Mouse (Mus musculus) cerebral cortex, adult 2 months (tissue): ENCODE data around the gene Dennd5a.

Experiments
- WGBS: fragments of 180-500 bp; shearing (Covaris S2); methylation state at CpG from one replicate; pipeline ENCODE4 v1.1.7; 2018; 5-methylcytosine and 5-hydroxymethylcytosine counted together

Dennd5a gene

DNA sequence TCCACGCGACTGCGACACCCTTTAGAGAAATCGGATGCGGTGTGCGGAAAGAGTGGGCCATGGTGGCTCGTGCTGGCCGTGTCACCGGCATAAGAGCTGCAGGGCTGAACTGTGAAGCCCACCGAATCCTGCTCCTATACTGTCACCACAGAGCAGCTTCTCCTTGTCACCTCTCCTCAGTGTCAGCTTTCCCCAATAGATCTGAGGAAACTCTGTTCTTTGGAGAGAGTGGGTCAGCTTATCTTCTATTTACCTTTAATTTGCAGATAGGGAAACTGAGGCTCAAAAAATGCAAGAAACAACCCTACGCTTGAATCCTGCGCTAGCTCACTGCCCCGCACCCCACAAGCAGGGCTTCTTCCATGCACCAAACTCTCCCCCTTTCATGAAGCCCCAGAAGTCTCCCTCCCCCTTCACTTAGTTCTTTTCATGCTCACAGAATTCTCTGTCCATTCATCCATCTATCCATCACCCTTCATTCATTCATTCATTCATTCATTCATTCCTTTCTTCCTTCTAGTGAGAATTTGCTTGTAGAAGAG, 414 bp upstream of the Dennd5a start:
- 10% methylated on average over 13 of the region's 13 CpGs for WGBS

DNA sequence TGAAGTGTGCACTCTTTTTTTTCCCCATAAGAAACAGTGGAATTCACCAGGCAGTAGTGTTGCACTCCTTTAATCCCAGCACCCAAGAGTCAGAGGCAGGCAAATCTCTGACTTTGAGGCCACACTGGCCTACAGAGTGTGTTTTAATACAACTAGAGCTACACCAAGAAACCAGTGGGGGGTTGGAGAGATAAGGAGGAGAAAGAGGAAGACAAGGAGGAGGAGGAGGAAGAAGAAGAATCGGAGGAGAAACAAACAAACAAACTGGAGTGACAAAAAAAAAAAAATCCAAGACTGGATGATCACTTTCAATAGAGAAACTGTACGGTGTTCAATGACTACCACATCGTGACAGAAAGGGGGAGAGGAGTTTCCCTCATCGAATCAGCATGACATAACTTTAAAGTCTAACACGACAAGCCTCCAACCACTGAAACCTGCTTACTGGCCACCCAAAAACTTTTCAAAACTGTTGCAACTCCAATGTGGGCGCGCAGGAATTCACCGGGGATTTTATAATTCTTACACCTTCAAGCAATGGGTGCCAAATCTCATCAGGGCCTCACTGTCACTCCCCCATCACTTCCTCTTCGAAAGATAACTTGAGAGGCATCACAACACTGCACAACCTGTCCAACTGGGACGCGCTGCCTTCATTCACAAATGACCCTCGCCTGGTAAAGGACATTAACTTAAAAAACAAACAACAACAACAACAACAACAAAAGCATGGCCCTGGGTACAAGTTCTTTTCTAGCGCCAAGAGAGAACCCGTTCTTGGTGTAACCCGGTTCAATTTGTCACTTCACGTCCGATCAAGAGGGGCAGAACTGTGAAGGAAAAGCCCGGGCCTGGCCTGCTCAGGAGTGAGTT, 1.2 kb downstream of the Dennd5a start:
- WGBS: 2% methylated on average over 18 of the region's 18 CpGs

DNA sequence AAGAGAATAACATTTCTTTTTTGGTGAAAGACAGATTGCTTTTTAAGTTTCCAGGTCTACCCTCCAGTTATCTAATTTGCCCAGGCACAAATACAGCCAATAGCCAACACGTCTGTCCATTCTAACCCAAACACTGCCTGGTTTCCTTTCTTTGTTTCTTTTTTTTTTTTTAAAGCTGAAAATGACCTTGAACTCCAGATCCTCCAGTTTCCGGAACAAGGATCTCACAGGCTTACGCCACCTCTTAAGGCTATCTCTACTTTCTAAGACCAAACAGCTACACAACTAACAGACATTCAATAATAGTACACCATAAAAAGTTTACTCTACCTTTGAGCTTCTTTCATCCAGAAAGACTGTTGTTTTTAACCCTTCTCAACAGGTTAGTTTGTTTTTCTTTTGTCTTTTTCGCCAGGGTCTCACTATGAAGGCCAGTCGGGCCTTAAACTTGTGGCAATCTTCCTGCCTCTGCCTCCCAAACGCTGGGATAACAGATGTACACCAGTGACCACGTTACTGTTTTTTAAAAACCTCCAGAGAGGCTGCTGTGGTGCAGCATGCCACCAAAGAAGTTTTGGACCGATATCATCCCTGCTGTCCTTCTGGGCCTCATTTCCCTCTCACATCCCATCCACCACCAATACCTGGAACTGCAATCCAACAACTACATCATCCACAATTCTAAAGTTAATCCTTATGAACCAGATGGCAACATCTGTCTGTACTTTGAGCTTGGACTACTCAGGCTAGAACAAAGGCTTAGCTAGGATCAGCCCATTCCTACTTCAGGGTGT, 2.1 kb downstream of the Dennd5a start:
- WGBS: 52% methylated on average over 8 of the region's 8 CpGs

DNA sequence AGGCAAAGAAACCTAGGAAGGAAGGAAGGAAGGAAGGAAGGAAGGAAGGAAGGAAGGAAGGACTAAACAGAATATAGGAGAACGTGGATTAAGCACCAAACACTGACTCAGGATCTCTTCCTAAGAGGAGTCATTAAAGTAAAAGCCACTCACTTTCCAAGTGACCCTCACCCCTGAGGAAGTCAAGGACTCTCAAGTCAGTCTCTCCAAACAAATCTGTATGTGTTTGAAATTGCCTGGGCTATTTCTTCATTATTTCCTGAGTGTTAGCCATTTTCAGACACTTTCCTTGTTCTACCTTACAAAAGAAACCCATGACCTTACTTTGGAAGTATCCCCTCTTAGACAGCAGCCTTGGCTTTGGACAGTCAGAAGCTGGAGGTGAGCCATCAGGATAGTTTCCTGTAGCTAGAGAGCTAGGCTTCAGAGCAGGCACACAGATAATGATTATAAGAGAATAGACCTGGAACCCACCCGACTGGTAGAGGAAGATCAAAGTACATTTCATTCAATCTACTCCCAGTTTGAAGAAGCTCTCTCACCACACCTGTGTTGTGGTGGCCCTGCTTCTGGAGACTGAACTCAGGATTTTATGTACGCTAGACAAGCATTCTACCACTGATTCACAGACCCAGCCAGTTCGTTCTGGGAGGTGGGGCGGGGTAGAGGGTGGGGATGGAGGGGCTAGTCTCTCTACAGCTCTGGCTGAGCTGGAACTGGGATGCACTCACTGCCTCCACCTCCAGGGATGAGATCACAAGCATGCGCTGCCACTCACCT, 5.5 kb downstream of the Dennd5a start:
- 57% methylated on average over 6 of the region's 6 CpGs for WGBS

DNA sequence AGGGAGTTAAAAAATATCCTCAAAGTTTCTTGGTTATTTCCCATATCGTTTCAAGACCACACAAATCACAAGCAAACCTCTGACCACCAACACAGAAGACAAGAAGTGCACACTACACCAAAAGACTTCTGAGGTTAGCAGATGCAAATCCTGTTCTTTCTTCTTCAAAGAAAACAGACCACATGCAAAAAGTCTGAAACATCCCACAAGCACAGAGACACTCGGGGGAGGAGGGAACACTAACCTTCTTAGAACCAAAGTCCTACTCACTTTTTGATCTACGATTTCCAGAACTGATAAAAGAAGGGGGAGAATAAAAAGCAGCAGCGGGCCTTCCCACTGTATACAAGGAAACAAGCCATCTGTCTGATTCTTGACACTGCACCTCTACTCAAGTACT, 9.0 kb downstream of the Dennd5a start:
- 43% methylated on average over 4 of the region's 4 CpGs for WGBS

DNA sequence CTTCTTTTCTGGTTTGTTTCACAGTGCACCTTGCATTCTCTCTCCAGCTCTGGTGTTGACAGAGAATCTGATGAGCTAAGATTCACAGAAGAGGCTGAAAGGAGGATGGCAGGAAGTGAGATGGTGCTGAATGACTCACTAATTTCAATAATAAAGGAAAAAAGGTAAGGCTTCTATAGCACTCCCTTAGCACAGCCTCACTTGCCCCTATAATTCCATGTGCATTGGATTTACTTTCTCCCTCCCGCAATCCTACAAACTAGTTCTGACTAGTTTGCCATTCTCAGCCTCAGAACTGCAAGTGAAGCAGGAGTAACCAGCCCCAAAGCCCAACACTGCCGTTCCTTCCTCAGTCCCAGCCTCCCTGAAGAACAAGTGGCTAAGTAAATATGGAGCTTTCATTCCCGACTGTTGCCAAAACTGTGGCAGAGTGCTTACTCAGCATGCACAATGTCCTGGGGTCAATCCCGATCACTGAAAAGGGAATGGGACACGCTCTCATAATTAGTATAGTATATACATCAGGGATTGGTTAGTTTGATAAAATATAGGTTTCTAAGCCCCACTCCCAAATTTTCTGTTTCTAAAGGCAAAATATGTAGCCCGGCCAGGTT, 15.7 kb downstream of the Dennd5a start:
- WGBS: 51% methylated on average over 6 of the region's 6 CpGs

DNA sequence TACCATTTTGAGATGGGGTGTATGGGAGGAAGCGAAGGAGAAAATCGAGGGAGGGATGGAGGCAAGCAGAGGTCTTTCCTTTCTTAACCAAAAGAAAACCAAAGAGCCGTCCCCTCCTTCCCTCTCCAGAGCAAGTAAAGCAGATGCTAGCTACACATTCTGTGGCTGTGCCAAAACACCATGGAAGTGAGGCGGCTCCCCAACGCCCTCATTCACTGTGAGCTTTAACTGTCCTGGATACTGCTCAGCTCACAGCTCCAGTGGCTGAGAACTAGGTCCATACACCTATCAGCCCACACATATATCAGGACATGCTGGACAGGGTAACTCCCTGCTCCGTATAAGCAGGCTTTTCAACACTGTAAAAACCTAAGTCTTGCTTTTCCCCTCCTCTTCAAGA, 31.9 kb downstream of the Dennd5a start:
- 57% methylated on average over 6 of the region's 6 CpGs for WGBS

DNA sequence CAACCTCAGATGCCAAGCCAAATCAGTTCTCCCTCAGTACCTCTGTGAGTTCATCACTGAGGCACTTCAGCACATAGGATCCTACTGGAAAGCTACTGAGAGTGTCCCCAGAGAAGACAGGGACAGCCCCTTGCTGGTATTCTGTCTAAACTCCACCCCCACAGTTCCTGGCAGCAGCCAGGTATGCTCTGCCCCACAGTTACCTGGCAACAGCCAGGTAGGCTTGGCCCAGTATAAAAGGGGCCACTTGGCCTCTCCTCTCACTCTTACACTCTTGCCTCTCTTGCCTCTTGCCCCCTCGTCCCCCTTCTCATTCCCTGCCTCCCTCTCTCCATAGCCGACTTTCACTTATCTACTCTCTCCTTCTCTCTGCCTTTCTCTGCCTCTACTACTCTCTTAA, 35.3 kb downstream of the Dennd5a start:
- 77% methylated on average over 2 of the region's 2 CpGs for WGBS

DNA sequence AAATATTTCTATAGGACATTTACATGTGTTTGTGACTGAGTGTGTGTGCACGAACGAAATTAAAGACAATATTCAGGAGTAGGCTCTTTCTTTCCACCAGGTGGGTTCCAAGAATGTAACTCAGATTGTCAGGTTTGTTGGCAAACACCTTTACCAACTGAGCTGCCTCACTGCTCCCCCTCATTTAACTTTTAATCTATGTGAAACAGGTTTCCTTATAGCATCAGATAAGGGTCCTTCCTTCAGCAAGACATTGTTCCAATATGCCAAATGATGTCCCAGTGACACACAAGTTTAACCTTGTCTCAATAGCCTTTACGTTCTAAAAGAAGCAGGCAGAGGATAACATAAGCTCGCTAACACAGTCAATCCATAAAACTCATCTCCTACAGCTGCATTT, 37.4 kb downstream of the Dennd5a start:
- WGBS: 96% methylated on average over 4 of the region's 4 CpGs

DNA sequence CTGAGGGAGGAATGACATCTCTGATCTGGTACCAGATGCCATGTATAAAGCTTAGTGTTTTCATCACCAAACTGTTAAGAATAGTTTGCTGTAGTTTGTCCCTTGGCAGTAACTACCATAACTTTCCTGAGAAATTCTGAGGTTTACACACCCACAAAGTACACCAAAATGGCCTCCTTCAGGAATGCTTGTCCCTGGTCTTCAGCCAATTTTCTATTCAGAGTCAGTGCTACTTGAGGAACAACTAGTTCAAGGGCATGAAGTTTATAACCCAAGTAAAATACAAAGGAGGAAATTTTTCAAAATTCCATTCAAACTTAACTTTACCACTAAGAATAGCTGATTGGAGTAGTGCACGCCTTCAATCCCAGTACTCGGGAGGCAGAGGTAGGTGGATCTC, 54.1 kb downstream of the Dennd5a start:
- 52% methylated on average over 2 of the region's 2 CpGs for WGBS

DNA sequence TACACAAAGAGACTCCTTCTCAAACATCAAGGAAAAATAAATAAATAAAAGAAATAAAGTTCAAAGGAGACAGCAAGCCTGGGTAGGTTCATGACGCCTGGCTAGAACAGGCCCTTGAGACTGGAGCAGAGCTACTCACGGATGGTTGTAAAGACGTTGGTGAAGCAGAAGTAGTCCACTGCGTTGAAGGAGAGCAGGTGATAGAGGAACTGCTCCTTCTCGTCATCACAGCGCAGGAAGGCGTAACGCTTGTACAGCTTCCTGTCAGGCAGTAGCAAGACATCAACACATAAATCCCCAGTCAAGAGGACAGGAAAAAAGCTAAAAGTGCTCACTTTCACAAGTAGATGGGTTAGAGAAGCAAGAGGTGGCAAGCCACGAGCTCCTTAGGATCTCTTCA, 59.3 kb downstream of the Dennd5a start:
- 84% methylated on average over 9 of the region's 9 CpGs for WGBS

DNA sequence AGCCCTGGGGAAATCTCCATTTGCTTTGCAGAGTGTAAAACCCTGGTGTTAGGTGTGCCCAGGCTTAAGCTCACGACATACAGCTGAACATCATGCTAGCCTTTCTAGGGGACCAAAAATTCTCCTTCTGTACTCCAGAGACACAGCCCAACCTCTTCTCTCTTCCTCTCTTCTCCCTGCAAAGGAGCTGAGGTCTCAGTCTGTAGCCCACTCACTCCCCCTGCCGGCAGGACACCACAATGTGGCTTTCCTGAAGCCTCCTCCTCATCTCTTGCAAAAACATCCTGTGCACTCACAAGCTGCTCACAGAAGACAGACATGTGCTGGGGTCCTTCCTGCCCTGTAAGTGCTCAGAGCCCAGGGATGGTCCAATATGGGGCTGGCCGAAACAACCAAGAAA, 67.7 kb downstream of the Dennd5a start:
- WGBS: 31% methylated on average over 3 of the region's 3 CpGs

DNA sequence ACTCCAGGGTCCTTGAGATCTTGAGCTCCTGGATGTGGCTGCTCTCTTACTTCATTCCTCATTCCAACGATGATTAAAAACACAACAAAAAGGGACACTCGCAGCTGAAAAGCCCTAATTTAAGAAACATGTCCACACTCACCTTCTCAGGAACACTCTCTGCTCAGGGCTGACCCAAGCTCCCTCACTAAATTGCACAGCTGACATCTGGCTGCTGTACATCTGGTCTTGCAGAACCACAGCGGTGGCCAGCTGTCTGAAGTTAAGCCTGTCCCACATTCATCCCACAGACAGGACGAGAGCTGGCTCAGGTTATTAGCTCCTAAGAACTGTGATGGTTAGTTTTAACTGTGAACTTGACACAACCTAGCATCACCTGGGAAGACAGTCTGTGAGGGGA, 68.5 kb downstream of the Dennd5a start:
- WGBS: 81% methylated on average over 4 of the region's 4 CpGs

DNA sequence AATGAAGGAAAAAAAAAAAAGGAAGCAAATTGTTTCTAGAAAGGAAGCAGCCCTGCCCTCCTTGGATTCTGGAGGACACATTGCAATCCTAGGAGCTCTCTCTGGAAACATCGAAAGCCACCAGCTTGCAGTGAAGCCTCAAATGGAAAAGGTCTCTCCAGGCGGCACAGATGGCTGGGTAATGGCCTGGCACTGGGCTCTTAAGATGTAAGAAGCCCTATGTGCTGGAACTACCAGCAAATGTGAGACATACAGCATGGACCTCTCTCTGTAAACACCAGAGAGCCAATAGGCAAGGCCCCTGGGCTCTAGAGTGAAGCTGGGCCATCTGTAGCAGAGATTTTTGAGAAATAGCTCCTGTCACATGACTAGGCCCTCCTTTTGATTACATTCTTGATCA, 70.0 kb downstream of the Dennd5a start:
- 93% methylated on average over 2 of the region's 2 CpGs for WGBS

DNA sequence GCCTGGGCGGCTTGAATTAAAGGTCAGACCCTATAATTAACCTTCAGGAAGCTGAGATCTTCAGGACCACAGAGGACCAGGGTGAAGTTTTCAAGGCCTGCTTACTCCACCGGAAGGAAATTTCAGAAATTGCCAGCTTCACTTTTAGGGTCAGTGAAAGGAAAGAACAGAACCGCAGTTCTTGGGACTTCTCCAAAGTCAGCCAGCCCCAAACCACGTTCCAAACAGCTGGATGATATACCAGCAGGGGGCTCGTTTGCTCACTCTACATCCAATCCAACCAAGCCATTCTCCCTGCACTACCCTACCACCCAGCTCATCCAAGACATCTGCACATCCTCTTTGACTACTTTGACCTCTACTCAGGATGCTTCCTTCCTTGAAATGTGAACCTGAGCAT, 71.0 kb downstream of the Dennd5a start:
- 77% methylated on average over 5 of the region's 5 CpGs for WGBS

DNA sequence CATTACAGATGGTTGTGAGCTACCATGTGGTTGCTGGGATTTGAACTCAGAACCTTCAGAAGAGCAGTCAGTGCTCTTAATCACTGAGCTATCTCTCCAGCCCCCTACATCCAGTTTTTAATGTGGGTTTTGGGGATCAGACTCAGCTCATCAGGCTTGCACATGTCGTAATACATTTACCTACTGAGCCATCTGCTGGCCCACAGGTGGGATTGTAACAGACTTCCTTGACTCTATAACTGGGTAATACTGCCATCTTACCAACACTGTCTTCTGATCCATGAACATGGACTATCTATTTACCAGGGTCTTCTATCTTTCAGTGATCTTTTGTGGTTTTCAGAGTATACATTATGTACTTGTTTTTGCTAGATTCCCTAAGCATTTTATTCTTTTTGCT, 74.0 kb downstream of the Dennd5a start:
- WGBS: 95% methylated on average over 1 of the region's 1 CpGs

DNA sequence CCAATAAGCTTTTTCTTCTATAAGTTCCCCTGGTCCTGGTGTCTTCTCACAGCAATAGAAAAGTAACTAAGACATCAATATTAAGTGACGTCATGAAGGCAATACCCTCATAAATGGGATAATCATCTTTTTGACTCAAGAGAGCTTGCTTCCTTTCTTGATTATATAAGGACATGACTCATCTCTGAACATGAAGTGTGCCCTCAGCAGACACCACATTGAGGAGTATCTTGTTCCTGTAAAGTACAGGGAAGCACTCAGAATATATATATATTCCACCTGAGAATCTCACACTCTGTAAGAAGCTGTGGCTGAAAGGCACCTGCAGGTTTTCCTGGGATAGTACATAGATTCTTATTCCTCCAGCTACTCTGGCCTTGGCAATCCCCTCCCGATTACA, 77.7 kb downstream of the Dennd5a start:
- WGBS: 73% methylated on average over 2 of the region's 2 CpGs

DNA sequence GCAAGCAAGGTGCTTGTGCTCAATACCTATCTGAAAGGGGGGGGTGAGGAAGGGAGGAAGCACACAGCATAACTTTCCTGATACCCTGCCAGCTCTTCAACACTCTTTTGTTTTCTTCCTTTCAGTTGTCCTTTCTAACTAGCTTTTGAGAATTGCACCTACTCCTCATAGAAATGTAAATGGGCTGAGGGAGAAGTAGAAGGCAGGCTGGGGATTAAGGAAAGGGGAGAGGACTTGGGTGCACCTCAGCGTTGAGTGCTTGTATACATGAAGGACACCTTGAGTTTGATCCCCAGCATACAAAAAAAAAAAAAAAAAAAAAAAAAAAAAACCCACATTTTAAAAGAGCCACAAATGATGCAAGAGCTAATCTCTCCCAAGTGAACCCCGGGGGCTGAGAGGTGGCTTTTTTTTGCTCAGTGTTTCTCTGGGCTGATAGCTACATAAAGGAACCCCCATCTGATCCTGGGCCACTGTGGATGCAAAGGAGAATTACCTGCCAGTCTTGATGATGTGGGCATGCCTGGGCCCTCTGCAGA, 78.6 kb downstream of the Dennd5a start:
- WGBS: 63% methylated on average over 2 of the region's 2 CpGs

DNA sequence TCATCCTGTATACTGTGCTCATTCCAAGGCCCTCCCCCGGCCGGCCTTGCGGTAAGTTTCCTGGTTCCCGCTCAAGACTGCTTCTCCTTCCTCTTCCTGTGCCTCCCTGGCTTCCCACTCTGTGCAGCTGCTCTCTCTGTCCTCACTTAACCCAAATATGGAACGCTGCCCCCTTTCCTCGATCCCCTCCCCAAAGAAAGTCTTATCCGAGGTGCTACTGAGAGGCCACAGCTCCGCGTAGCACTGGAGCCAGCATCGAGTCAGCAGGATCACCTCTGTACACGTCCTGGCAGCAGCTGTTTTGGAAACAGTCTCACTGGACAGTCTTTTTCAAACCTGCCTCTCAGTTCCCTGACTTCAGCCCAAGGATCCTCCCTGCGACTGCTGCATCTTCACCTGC, 81.1 kb downstream of the Dennd5a start:
- 43% methylated on average over 12 of the region's 12 CpGs for WGBS

DNA sequence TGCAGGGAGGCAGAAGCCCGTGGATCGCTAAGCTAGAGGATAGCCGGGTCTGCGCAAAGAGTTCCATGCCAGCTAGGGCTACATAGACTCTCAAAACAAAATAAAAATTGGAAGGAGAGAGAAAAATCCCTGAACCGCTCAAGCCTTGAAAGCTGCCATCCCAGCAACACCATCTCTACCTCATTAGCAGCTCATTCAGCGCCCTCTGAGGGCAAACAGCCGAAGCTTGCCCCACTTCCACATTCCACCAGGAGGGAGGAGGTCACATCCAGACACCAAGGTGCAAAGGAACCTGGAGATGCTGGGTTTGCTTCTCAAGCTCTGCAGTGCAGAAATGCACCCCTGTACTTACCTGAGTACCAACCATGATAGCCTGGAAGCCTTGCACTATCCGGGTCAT, 84.2 kb downstream of the Dennd5a start:
- WGBS: 81% methylated on average over 8 of the region's 8 CpGs

DNA sequence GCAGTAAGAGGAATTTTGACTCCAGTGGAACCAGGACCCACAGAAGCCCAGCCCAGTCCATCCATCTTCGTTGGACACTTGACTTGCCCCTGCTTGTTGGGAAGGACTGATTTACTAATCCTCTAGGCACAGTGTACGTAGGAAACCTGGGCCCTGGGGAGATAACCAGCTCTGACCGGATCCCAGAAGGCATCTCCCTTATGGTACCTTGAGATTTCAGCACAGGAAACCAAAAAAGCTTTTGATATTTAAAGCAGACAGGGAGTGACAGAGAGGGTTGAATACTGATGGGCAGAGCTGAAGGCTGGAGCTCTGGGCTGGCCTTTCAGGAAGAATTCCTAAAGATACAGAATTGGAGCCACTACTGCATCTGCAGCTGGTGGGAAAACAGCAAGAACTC, 84.7 kb downstream of the Dennd5a start:
- WGBS: 82% methylated on average over 3 of the region's 3 CpGs
